Mouse (Mus musculus) gastrocnemius, postnatal 10 days (tissue): ENCODE results near the gene 4931429L15Rik. TPM values are rescaled to one million over a fixed set of nuclear protein-coding genes. Genes with fewer than 3 reads are reported as not detected.
"Not testable (repeated sequence)": the region's sequence is repeated elsewhere in the genome, so short reads cannot be mapped to it uniquely, and the experiment has no call there.

Experiments
- DNase-seq: peaks from one replicate; pipeline ENCODE4 v3.0.0; 2021; ENCODE audit warnings: mixed read lengths
- long read RNA-seq, 2 experiments: library from polyadenylated mRNA; stranded (forward); transcript quantifications; one replicate each; pipeline ENCODE4 v2.0.0; 2021
- total RNA-seq, 2 experiments: library from RNA; stranded (reverse); gene quantifications; 2 replicates each; pipeline ENCODE4 v1.2.3; 2021

The 4931429L15Rik gene
- total RNA-seq: not detected
- long read RNA-seq, experiment 1: 0 reads
- long read RNA-seq, experiment 2: 0 reads

DNA sequence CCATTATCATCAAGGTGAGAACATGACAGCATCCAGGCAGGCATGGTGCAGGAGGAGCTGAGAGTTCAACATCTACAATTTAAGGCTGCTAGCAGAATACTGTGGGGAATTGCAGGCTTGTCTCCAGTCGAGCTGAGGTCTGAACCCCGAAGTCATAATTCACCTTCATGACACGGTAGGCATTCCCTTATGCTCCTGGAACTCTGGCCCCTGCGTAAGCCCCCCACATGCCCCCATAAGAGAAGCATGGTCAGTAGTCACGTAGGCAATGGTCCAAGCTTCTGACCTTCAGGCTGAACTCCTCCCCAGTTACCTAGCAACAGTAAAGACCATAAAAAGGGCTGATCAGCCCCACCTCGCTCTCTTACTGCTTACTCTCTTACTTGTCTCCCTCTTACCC lies at the start of gene 4931429L15Rik:
TSS of gene 4931429L15Rik (minus strand) at position 101 of the 400 bp plus-strand sequence.
- DNase-seq: not testable (repeated sequence)

DNA sequence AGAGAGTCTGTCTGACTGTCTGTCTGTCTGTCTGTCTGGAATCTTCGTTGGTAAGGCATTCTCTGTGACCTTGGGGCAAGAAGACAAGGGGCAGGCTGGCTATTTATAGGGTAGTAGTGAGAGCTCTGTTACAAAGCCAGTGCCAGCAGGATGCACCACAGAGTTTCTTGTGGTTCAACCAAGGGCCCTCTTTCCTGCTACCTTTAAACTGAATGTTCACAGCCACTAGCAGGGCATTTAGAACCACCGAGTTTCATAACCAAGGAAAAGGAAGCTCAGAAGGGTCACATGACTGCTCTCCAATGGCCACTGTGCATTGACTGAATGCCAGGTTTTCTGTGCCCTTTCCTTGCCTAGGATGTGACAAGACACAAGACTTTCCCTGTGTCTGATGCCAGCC lies 42.7 kb upstream of the 4931429L15Rik start:
- no peak for DNase-seq

DNA sequence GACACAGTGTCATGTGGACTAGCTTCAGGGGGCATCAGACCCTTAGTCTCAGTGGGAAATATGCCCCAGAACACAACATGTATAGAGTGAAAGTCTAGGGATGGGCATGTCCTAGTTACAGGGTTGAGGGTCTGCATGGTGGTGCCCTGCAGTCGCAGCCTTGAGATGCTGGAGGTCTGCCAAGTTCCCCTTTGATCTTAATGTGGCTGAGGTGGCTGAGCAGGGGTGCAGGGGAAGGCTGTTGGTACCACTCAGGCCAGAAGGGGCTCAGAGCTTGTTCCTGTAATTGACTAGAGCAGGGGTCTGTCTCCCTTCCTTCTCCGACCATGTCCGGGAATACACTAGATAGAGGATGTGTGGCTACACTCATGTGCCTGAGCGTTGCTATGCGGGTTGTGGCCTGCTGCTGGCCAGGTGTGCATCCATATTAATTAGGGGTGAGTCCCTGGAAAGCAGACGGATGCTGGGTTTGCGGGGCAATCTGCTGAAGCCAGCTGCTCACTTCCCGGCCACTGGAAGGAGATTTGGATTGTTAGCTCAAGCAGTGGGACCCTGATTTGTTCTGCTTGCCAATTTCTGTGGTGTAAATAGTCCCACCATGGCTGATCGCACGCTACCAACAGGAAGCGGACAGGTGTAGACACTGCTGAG lies 41.8 kb upstream of the 4931429L15Rik start:
- DNase-seq: no peak

DNA sequence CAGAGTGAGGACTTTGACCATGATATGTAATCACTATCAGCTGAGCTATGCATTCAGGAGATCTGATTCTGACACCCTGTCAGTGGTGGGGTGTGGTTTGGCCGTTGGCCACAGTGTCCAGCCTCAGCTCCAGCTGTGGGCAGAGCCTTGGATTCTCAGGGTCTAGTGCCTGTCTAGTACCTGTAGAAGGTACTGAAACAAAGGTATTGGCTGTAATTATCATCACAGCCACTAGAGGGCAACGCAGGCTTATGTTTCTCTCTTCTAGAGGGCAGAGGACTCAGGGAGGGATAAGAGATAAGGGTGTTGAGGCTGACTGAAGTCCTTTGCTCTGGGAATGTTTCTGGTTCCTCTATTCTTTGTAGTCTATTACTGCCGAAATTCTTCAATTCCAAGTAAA lies 34.2 kb upstream of the 4931429L15Rik start:
- peak; percentile 24 for DNase-seq

DNA sequence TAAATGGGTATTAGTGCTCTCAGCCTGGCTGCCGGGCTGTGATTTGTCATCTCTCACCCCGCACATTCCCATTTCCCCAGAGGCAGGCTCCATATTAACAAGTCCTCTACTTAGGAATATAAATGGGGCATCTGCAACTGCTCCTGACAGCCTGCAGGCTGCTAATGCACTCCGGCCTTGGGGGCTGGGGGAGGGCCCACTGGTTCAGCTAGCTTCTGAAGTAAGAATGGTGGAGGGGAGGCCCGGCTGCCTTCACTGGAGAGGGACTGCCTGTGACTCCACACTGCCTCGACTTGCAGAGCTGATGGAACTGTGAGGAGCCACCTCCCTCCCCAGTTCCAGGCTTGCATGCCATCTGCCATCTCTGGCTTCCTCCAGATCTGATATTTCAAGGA lies 33.5 kb upstream of the 4931429L15Rik start:
- DNase-seq: no peak

DNA sequence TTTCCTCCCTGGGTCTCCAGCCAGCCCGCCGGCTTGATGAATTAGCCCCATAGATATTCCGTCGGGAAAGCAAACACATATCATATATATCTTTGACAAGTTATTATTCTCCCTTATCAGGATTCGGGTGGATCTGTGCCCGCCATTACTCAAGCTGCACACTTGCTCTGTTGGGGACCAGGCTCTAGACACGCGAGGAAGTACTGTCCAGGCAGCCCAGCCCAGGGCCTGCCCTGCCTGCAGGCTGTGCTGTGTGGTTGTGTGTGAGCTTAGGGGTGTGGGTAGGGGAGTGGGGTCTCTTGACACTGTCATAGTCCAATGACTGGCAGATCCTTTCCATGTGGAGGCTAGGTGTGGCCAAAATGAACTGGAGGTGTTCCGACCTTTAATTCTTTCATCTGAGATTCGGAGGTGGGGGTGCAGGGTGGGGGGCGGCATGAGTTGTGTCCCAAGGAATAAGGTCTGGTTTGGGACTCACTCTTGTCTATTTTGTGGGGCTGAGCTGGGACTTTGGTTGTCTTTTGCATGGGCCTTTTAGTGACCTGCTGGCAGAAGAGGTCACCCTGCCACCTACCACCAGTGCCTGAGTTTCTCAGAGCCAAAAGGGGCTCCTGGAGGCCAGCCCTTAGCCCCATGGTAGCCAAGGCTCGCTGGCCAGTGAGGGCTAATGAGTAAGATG lies 33.0 kb upstream of the 4931429L15Rik start:
- DNase-seq: no peak

DNA sequence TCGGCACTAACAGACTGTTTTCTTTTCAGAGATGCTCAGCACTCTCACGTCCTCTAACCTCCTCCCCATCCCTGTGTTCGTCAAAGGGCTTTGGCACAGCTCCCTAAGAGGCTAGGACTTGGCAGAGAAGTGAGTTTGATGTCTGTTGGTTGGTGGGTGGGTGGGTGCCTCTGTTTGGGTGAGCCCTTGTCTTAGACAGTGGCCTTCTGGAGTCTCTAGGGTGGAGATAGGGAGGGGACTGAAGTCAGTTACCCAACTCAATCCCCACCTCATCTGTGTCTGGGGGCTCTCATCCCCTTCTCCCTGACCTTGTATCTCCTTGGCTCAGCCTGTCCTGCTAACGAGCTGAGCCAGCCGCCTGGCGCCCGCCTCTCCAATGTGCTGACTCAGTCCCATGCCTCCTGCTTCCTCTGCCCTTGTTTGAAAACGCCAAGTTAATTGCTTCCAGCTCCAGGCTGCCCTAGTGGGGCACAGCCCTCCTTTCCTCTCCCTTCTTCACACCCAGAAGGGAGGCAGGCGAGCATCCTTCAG lies 30.7 kb upstream of the 4931429L15Rik start:
- no peak for DNase-seq

DNA sequence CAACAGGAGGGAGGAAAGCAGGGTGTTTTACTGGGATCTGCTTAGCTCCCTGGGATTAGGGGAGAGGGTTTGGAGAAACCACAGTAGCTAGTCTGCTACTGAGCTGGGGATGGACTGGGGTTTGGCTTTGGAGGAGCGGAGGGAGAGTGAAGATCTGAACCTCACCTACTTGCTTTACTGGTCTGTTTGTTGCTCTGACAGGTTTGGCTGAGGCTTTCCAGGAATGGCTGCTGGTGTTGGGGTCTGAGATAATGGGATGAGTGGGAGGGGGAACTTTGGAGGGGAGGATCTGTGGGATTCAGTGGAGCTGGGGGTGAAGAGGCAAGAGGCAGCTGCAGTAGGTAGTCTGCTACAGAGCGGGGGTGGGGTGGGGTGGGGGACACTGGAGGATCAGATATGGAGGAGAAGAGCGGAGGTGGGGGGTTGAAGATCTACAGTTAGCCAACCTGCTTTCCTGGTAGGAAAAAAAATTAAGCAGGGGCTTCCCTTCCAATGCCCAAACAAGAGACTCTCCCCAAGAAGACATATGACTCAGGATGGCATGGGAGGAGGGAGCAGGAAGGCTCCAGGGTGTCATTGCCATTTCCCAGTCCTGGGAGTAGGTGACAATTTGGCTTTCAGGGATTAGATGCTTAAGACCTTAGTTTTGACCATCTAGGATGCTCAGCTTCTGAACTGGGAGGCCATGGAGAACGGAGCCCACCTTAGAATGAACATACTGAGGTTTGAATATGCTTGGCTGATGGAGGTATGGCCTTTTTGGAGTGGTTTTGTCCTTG lies 26.3 kb upstream of the 4931429L15Rik start:
- no peak for DNase-seq

DNA sequence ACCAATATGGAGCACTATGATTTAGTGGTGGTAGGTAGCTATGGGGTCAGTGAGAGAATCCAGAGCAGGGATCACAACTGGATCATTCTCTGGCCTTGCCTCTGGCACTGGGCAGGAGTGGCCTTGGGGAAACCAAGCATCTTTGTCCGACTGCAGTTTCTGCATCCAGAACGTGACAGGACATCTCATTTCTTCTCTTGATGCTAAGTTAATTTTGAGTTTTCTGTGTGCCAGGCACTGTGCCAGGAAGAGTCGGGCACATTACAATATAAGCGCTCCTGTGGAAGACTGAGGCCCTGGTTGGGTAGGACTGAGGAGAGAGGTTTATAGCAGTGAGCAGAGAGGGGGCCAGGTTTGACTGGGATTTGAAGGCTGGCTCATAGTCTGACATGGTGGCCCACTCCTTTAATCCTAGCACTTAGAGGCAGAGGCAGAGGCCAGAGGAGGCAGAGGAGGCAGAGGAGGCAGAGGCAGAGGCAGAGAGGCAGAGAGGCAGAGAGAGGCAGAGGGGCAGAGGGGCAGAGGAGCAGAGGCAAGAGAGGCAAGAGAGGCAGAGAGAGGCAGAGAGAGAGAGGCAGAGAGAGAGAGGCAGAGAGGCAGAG lies 19.4 kb upstream of the 4931429L15Rik start:
- DNase-seq: no peak

DNA sequence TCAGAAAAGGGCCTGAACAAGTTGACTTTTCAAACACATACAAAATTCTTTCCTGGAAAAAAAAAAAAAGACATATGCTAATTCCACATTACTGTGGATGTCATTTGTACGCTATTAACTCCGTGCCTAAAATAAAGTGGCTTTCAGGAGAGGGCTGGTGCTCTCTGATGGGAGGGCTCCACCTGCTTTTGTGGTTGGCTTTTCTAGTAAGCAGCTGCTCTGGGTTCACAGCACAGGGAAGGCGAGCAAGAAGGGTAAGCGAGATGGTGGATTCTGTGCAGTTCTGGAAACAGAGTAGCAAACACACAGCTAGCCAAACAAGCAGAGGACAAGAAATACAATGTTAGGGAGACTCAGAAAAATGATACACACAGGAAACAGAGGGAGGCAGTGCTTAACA lies 18.6 kb upstream of the 4931429L15Rik start:
- DNase-seq: no peak

DNA sequence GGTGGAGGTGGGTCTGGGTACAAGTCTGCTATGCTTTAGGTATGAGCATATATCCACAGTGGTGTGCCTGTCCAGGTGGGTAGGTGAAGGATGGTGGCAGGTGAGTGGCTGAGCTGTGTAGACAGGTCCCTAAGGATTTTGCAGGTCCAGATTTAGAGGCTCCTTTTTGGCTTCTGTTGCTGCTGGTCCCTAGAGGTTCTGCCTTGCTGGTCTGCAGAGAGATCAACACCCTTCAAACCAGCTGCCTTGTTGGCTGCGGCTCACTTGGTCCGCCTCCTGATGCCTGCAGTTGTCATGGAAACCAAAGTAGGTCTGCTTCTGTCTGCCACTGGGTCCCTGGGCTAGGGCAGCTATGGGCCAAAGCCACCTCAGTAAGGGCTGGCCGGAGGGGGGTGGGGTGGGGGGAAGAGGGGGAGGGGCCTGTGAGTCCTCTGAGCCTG lies 18.1 kb upstream of the 4931429L15Rik start:
- DNase-seq: no peak

DNA sequence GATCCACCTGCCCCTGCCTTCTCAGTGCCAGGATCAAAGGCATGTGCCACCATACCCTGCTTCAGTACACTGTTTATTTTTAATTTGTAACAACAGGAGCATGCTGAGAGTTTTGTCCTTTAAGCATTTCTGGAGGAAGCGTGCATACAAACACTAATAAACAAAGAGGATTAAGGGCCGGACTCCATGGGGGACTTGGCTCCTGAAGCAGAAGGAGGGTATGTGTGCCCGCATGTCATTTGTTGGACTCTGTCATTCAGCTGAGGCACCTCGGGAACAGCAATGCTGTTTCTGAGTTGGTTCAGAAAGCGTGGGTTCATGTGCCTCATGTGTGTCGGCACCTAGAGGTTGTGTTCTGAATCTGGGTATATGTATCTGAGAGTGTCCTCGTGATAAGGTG lies 17.5 kb upstream of the 4931429L15Rik start:
- DNase-seq: no peak

DNA sequence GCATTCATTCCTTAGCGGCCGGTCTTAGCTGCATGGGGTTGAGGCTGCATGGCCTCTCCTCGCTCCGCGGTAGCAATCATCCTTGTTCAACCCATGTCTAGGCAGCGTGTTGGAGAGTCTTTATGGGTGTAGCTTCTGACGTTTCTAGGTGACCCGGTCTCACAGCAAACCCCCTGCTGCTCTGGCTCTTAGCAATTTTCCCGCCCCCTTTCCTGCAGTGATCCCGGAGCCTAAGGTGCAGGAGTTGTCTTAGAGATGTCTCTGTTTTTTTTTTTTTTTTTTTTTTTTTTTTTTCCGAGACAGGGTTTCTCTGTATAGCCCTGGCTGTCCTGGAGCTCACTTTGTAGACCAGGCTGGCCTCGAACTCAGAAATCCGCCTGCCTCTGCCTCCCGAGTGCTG lies 16.5 kb upstream of the 4931429L15Rik start:
- not testable (repeated sequence) for DNase-seq

DNA sequence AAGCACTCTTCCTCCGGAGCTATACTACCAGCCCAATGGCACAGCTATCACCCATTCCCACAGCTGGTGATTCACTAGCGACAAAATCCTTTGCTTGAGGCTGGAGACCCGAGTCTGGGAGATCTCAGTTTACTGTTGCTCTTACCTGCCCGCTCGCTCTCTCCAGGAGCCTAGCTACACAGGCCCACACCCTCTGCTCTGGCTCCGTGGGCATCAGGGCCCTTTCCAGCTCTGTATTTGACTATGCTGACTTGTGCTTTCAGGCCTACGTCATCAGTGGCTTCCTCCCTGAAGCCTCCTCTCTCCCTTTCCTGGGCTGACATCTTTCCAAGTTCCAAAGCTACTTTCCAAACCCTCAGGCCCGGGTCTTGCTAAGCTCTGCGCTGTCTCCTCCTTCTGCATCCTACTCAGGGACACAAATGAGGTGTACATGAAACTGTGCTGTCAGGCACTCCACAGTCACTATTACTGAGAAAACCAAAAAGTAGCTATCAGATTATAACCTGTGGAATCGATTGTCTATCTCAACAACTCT lies 15.7 kb upstream of the 4931429L15Rik start:
- DNase-seq: no peak

DNA sequence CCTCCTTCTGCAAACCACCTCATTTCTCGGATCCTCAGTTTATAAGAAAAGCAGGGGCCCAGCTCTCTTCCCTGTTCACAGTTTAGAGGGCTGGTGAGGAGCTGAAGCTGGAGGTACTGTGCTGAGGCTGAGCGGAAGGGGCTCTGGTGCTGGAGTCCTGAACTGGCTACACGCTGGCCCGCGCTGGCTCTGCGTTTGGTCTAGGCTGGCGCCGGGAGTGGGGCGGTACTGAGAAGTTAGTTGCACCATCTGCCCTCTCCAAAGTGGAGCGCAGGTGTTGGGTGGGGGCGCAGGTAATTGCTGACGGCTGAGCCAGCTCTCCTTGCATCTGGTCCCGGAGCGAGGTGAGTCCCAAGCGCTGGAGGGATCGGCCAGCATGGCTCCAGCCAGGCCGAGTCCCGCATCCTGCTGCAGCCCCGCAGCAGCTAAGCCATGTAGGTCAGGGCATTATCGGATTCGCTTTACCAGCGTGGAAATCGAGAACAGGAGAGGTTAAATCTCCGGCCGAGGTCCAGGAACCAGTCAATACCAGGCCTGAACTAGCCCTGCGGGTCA lies 14.8 kb upstream of the 4931429L15Rik start:
- DNase-seq: no peak

DNA sequence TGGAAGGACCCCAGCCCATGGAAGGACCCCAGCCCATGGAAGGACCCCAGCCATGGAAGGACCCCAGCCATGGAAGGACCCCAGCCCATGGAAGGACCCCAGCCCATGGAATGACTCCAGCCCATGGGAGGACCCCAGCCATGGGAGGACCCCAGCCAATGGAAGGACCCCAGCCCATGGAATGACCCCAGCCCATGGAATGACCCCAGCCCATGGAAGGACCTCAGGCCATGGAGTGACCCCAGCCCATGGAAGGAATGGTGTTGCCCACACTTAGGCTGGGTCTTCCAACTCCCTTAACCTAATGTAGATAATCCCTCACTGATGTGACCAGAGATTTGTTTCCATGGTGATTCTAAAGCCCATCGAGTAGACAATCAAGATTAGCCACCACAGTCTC lies 11.5 kb upstream of the 4931429L15Rik start:
- no peak for DNase-seq

DNA sequence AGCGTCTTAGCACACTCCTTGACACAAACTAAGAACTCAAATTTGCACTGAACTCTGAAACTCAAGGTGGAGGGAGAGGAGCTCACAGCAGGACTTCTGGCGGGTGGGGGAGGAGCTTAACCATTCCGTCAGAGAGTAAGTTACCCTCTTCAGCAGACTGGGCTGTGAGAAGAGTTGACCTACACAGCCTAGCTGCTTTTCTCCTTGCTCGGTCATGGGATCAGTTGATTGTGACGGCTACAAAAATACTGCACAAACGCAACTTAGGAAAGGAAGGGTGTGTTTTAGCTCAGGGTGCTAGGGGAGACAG lies 10.8 kb upstream of the 4931429L15Rik start:
- DNase-seq: no peak

DNA sequence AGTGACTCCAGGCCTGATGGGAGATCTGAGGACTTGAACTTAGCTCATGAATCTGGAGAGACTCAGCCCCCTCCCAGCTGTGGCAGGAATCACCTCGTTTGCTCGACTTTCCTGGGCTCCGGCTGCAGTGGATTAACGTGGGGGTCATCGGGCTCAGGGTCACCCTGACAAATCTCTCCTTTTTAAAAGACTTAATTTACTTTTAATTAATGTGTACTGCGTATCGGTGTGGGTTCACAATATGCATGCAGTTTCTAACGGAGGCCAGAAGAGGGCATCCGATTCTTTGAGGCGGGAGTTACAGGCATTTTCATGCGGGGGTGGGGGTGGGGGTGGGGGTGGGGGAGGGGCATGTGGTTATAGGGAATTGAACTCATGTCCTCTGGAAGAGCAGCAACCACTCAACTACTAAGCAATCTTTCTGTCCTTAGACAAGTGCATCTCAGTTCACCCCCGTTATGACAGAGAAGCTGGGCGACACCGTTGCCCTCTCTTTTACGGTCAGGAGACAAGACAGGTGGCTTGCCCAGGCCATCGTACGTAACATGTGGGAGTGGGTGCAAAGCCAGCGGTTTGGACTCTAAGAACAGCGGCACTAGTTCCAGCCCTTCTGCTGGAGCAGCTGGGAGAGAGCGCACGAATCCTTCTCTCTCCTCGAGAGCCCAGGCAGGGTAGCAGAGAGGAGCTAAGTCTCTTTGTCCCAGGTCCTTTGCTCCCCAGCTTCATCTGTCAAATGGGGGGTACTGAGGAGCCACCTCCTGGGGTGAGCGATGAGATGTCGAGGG lies 10.2 kb upstream of the 4931429L15Rik start:
- DNase-seq: no peak

DNA sequence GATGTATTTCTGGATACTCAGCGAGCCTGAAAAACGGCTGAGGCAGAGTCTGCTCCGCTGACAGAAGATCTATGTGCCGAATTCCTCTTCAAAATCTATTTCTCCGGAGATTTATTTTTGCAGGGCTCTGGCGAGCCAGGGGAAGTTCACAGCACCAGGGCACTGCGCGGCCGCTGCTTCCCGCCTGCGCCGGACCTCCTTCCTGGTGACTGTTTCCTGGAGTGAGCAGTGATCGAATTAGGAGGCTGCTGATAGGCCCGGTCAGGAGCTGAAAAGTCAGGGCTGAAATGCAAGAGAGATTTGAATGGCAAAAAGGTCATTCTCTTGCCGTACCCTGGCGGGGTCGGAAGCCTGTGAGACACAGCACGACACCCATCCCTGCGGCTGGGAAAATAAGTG lies 9.5 kb upstream of the 4931429L15Rik start:
- DNase-seq: peak; percentile 27

DNA sequence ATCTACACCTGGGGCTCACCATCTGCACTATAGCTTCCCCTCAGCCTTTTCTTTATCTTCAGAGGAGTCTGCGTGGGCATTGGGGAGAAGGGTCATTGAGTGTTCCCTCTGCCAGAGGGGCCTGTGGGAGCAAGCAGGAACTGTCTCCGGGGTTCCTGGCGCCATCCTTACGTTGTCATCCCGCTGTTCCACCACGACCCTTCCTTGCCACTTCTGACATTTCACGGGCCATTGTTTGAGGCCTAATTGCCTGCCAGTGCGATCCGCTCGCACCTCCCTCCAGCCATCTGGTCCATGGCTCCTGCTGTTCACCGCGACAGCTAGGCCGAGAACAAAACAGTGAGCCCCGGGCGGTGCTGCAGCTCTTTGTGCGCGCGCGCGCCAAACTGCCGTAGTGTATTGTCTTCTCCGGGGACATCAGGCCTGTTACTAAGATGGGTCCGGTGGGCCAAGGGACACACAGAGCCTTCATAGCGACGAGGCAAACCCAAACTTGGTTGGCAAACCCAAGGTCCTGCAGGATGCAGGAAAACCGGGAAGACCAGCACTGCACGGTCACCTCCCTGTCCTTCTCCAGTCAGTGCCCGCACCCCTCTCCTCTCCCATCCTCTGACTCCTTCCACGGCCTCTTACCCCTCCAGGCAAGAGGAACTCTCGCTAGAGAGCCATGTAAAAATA lies 8.9 kb upstream of the 4931429L15Rik start:
- peak; percentile 30 for DNase-seq
